Mouse (Mus musculus) heart, adult 2 months (tissue): ENCODE data around the gene Aacs.
A peak's percentile ranks its signal among the peaks of the same experiment; 100 is the strongest.

Experiments
- CTCF ChIP-seq: fragments of 200-600 bp; IDR thresholded peaks from 2 replicates; pipeline ENCODE4 v1.8.1; 2022; ENCODE audit warnings: antibody characterized with exemption, mild to moderate bottlenecking, moderate library complexity
- POLR2A ChIP-seq: fragments of 200-500 bp; IDR thresholded peaks from 2 replicates; pipeline ENCODE4 v1.6.1; 2011; ENCODE audit warnings: mild to moderate bottlenecking, low read depth, low read length, control low read depth; ENCODE audit not compliant: insufficient read depth

GRCm38 (mm10) chr5:125507582-125507981 lies 32.0 kb downstream of the Aacs start:
- TF ChIP-seq CTCF (peak; percentile 44), POLR2A (no peak)
